Mouse (Mus musculus) embryo, embryonic 9.5 days (tissue): ENCODE results near the gene Sap30.
"Not testable (repeated sequence)": the region's sequence is repeated elsewhere in the genome, so short reads cannot be mapped to it uniquely, and the experiment has no call there.

Experiments used
- DNase-seq: peaks from one replicate; pipeline ENCODE4 v3.0.0-alpha.2; 2017; ENCODE audit errors: extremely low spot score

Gene Sap30

GRCm38 (mm10) chr8:57487441-57488155 is at the start of gene Sap30:
Sap30 (minus strand) TSS chr8:57487860.
- DNase-seq = peak; percentile 100

- no peak for DNase-seq
These were observed 48.5 kb upstream of the Sap30 start for GRCm38 (mm10) chr8:57536167-57536566.

- no peak for DNase-seq
These were observed 46.8 kb upstream of the Sap30 start for GRCm38 (mm10) chr8:57534495-57534894.

- no peak for DNase-seq
These were observed 45.4 kb upstream of the Sap30 start for GRCm38 (mm10) chr8:57533106-57533505.

GRCm38 (mm10) chr8:57532223-57532622 is 44.6 kb upstream of the Sap30 start:
- no peak for DNase-seq

- peak; percentile 66 for DNase-seq
These were observed 43.1 kb upstream of the Sap30 start for GRCm38 (mm10) chr8:57530666-57531349.

GRCm38 (mm10) chr8:57530238-57530637 is 42.6 kb upstream of the Sap30 start:
- no peak for DNase-seq

GRCm38 (mm10) chr8:57528036-57528435 is 40.4 kb upstream of the Sap30 start:
- DNase-seq = no peak

- DNase-seq = no peak
These were observed 32.6 kb upstream of the Sap30 start for GRCm38 (mm10) chr8:57520186-57520786.

GRCm38 (mm10) chr8:57517723-57518122 is 30.1 kb upstream of the Sap30 start:
- DNase-seq = no peak

GRCm38 (mm10) chr8:57516685-57517084 is 29.0 kb upstream of the Sap30 start:
- not testable (repeated sequence) for DNase-seq

- DNase-seq = not testable (repeated sequence)
These were observed 25.6 kb upstream of the Sap30 start for GRCm38 (mm10) chr8:57513178-57513661.

- peak; percentile 77 for DNase-seq
These were observed 24.7 kb upstream of the Sap30 start for GRCm38 (mm10) chr8:57512141-57513056.

GRCm38 (mm10) chr8:57511316-57512118 is 23.9 kb upstream of the Sap30 start, which contains the start of gene Hmgb2:
Hmgb2 (plus strand) TSS chr8:57511907.
- peak; percentile 100 for DNase-seq

GRCm38 (mm10) chr8:57510791-57511315 is 23.2 kb upstream of the Sap30 start:
- no peak for DNase-seq

GRCm38 (mm10) chr8:57508657-57509056 is 21.0 kb upstream of the Sap30 start:
- no peak for DNase-seq

GRCm38 (mm10) chr8:57507556-57508063 is 19.9 kb upstream of the Sap30 start:
- DNase-seq = no peak

GRCm38 (mm10) chr8:57505500-57505899 is 17.8 kb upstream of the Sap30 start:
- DNase-seq = not testable (repeated sequence)

- DNase-seq = peak; percentile 74
These were observed 16.0 kb upstream of the Sap30 start for GRCm38 (mm10) chr8:57503641-57504040.

- DNase-seq = no peak
These were observed 11.3 kb upstream of the Sap30 start for GRCm38 (mm10) chr8:57498847-57499511.
